Mouse (Mus musculus): ENCODE measurements at regions not wholly inside any gene's neighbourhood (a gene's known extent, or its start where the extent isn't known, plus 50 kb on each side); places are given as distances from the start of the nearest gene placed in this dataset.

- TF ChIP-seq CTCF (IDR thresholded peaks at IDR 0.05; ENCODE audit: low read depth, low read length) (no peak), POLR2A (IDR thresholded peaks at IDR 0.05; ENCODE audit: borderline replicate concordance, low read depth, low read length) (no peak)
Observed at GRCm38 (mm10) chr4:80765781-80766180, 68.1 kb upstream of the Tyrp1 start.
